Mouse (Mus musculus) inflammation-experienced regulatory T-cells, adult 6 months (primary cell): ENCODE measurements around the gene Ccl4. TPM values are rescaled to one million over a fixed set of nuclear protein-coding genes. Genes with fewer than 3 reads are reported as not detected.

Experiments used
- ATAC-seq: one replicate; pipeline ENCODE4 v1.8.0; 2017
- polyA plus RNA-seq, 3 experiments: library from polyadenylated mRNA; unstranded; fragments of 100-300 nt; shearing (Covaris generic); gene quantifications; one replicate each; pipeline ENCODE4 v1.2.1; 2017

Gene Ccl4
- polyA plus RNA-seq, 3 experiments from 2014 or later: 6.4 to 184 (median 8.0) TPM

- no peak for ATAC-seq
Measured at GRCm38 (mm10) chr11:83675665-83676064, 13.3 kb downstream of the Ccl4 start.

GRCm38 (mm10) chr11:83689918-83690317 is 27.5 kb downstream of the Ccl4 start:
- ATAC-seq: no peak

- no peak for ATAC-seq
Measured at GRCm38 (mm10) chr11:83692008-83692407, 29.6 kb downstream of the Ccl4 start.

GRCm38 (mm10) chr11:83703705-83704104 is 41.3 kb downstream of the Ccl4 start, which contains the start of gene Wfdc17:
Wfdc17 (plus strand) TSS chr11:83703991.
- no peak for ATAC-seq

- no peak for ATAC-seq
Measured at GRCm38 (mm10) chr11:83708715-83709114, 46.3 kb downstream of the Ccl4 start, which contains the start of gene Wfdc18. Wfdc18 (plus strand) TSS chr11:83709015.

GRCm38 (mm10) chr11:83709683-83710082 is 47.3 kb downstream of the Ccl4 start:
- no peak for ATAC-seq

- ATAC-seq: no peak
Measured at GRCm38 (mm10) chr11:83712671-83713070, 50.3 kb downstream of the Ccl4 start.

- no peak for ATAC-seq
Measured at GRCm38 (mm10) chr11:83713925-83714324, 51.5 kb downstream of the Ccl4 start.

Other genes with a start within 250 kb of the Ccl4 start
- gene Gas2l2, start 233.1 kb upstream of the Ccl4 start, polyA plus RNA-seq: not detected
- gene 1700020L24Rik, start 224.9 kb upstream of the Ccl4 start, polyA plus RNA-seq: 1 to 10 TPM in 1 of 3 experiments, under 1 TPM in 1, not detected in 1; 0.48 to 1.6 TPM
- gene Mmp28, start 199.5 kb upstream of the Ccl4 start, polyA plus RNA-seq: not detected
- gene Taf15, start 189.5 kb upstream of the Ccl4 start, polyA plus RNA-seq: 10 to 100 TPM; 17.8 to 20.6 (median 19.4) TPM
- gene Heatr9, start 140.4 kb upstream of the Ccl4 start, polyA plus RNA-seq: 1 to 10 TPM in 1 of 3 experiments, under 1 TPM in 1, not detected in 1; 0.24 to 6.5 TPM
- 1,000 to 10,000 TPM in 1 of 3 experiments, 100 to 1,000 TPM in 2; 180 to 6,393 (median 256) TPM for gene Ccl5, start 132.1 kb upstream of the Ccl4 start, polyA plus RNA-seq
- gene Ccl9, start 83.9 kb upstream of the Ccl4 start, polyA plus RNA-seq: not detected
- 1 to 10 TPM in 1 of 3 experiments, not detected in 2; 1.3 TPM for gene Ccl6, start 69.5 kb upstream of the Ccl4 start, polyA plus RNA-seq
- gene Rpl9-ps1, start 17.0 kb upstream of the Ccl4 start, polyA plus RNA-seq: not detected
- 10 to 100 TPM in 1 of 3 experiments, 1 to 10 TPM in 1, under 1 TPM in 1; 0.75 to 40.0 (median 1.2) TPM for gene Ccl3, start 13.2 kb upstream of the Ccl4 start, polyA plus RNA-seq
- 1 to 10 TPM in 2 of 3 experiments, under 1 TPM in 1; 0.90 to 1.9 (median 1.4) TPM for gene Wfdc17, start 41.4 kb downstream of the Ccl4 start, polyA plus RNA-seq
- not detected for gene Wfdc18, start 46.4 kb downstream of the Ccl4 start, polyA plus RNA-seq
- gene Wfdc21, start 84.4 kb downstream of the Ccl4 start, polyA plus RNA-seq: not detected
- gene Heatr6, start 91.1 kb downstream of the Ccl4 start, polyA plus RNA-seq: 10 to 100 TPM; 28.7 to 42.7 (median 36.0) TPM
- not detected for gene Hnf1b, start 187.5 kb downstream of the Ccl4 start, polyA plus RNA-seq